Mouse (Mus musculus): ENCODE measurements around the gene Kat5. TPM values are rescaled to one million over a fixed set of nuclear protein-coding genes. Genes with fewer than 3 reads are reported as not detected.

The Kat5 gene
- total RNA-seq, 2 experiments from 2014 or later = 83.3 to 83.5 TPM

- no peak for DNase-seq (ENCODE audit: low spot score in 2 of 2)
Measured at GRCm38 (mm10) chr19:5575336-5575735, 34.7 kb downstream of the Kat5 start.

GRCm38 (mm10) chr19:5572331-5573125 is 37.5 kb downstream of the Kat5 start:
- DNase-seq (ENCODE audit: low spot score in 2 of 2) = peak in 1 of 2 experiments; percentile 12

- no peak for DNase-seq (ENCODE audit: low spot score in 2 of 2)
Measured at GRCm38 (mm10) chr19:5571831-5572230, 38.2 kb downstream of the Kat5 start.

DNA sequence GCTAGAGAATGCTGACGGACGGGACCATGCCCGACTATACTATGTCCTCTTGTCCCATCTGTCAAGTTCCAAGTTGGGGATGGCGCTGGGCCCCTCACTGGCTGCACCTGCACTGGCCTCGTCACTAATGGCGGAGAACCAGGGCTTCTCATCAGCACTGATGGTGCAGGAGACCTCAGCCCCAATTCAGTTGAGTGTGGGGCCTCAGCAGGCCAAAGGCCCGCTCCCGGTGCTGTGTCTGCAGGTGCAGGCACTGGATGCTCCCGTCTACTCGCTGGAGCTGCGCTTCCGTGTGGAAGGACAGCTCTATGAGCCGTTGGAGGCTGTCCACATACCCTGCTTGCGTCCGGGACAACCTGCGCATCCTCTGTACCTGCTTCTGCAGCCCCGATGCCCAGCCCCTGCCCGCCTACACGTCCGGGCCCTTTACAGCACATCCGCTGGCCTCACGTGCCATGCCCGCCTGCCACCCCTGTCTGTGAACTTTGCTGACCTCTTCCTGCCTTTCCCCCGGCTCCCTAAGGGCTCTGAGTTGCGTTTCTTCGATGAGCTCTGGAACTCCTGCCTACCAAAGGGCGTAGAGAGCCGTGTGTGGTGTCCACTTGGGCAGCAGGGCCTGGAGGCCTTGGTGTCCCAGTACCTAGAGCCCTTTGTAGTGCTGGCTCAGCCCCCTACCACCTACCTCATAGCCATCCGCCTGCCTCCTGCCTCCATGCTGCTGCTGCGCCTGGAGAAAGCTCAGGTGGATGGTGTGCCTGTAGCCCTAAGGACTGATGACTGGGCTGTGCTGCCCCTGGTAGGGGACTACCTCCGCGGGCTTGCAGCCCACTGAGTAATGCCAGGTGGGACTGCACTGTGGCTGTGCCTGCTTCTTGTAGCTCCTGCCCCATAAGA is 39.4 kb downstream of the Kat5 start:
- no peak for DNase-seq (ENCODE audit: low spot score in 2 of 2)

- DNase-seq (ENCODE audit: low spot score in 2 of 2) = no peak
Measured at GRCm38 (mm10) chr19:5569521-5569920, 40.5 kb downstream of the Kat5 start.

GRCm38 (mm10) chr19:5568470-5569140 is 41.4 kb downstream of the Kat5 start:
- DNase-seq (ENCODE audit: low spot score in 2 of 2) = peak; percentile 79 to 80

- peak; percentile 87 to 93 for DNase-seq (ENCODE audit: low spot score in 2 of 2)
Measured at GRCm38 (mm10) chr19:5567534-5568469, 42.2 kb downstream of the Kat5 start, which contains the start of gene Ap5b1. Gene Ap5b1, plus strand, starts transcription at chr19:5568025.

- DNase-seq (ENCODE audit: low spot score in 2 of 2) = no peak
Measured at GRCm38 (mm10) chr19:5567180-5567533, 42.9 kb downstream of the Kat5 start.

DNA sequence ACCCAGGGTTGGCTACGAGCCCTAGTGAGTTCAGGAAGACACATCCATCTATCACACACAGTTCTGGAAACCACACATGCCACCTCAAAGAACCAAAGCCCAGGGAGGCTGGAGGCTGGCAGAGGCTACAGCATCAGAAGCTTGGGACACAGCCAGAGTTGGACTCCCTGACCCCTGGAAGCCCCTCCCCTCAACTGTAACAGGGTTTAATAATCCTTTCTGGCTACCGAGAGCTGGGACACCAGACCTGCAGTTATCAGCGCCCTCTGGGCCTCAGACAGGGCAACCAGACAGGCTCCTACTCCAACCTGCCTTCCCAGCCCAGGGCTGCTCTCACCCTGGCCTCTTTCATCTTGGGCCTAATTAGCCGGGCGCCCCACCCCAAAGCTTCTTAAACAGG is 43.7 kb downstream of the Kat5 start:
- no peak for DNase-seq (ENCODE audit: low spot score in 2 of 2)

DNA sequence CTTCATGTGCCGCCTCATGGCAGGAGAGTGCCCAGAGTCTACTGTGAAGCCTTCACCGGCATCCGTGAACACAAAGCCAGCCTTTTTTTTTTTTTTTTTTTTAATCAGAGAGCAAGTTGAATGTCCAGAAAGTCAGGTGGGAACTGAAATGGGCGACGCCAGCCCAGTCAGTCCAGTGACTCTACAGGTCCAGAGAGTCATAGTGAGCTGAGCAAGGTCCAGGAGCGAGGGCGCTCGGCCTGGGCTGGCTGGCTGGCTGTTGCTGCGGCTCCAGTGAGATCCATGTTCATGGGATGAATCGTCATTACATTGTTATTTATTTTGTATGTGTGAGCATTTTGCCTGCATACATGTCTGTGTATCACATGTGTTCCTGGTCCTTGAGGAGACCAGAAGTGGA is 47.3 kb downstream of the Kat5 start:
- no peak for DNase-seq (ENCODE audit: low spot score in 2 of 2)

DNA sequence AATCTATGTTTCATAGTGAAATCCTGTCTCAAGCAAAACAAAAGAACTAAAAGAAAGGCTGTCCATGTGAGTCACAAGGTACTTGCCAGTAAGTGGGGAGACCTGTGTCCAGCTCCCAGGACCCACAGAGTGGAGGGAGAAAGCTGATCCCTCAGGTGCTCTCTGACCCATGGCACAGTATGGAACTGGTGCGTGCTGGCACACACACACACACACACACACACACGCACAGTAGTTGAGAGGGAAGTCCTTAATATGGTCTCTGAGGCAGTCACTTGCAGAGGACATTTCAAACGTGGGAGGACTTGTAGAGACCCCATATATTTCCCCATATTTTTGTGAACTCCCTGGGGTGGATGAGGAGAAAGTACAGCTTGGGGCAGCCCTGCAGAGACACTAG is 48.2 kb downstream of the Kat5 start:
- no peak for DNase-seq (ENCODE audit: low spot score in 2 of 2)

GRCm38 (mm10) chr19:5561252-5561790 is 48.7 kb downstream of the Kat5 start:
- no peak for DNase-seq (ENCODE audit: low spot score in 2 of 2)

- no peak for DNase-seq (ENCODE audit: low spot score in 2 of 2)
Measured at GRCm38 (mm10) chr19:5560457-5561041, 49.5 kb downstream of the Kat5 start, which contains the start of gene Ovol1. Gene Ovol1, minus strand, starts transcription at chr19:5560646.

- no peak for DNase-seq (ENCODE audit: low spot score in 2 of 2)
Measured at GRCm38 (mm10) chr19:5559631-5560456, 50.2 kb downstream of the Kat5 start.

GRCm38 (mm10) chr19:5559229-5559628 is 50.8 kb downstream of the Kat5 start:
- no peak for DNase-seq (ENCODE audit: low spot score in 2 of 2)

DNA sequence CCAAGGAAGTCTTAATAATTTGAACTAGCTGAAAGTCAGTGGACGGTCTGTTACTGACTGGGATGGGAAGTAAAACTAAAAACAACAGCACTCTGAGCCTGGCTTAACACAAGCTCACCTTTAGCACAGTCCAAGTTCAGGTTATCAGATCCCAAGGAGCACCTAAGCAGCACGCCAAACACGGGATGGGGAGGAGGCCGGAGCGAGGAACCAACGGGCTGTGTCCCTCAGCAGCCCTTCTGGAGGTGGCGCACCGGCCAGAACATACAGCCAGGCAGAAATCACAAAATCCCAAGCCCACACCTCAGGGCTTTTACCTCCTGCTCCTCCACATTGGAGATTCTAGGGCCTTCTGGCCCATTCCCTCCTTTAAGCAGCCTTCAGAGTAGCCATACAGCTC is 51.3 kb downstream of the Kat5 start:
- no peak for DNase-seq (ENCODE audit: low spot score in 2 of 2)

DNA sequence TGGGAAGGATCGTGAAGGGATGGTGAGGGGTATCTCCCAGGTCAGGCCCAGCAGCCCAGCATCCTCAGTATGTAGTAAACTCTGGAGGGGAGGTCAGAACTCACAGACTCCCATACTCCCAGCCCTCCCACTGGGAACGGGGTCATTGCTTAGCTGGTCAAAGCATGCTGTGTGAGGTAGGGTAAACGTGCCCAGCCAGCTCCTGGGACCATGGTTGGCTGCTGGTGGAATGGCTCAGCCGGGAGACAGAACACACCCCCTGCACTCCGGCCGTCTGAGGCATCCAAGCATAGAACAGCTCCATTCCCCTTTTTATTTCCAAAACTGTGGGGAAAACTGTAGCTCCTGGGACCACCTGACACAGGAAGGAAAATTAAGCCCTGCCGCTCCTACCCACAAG is 51.9 kb downstream of the Kat5 start:
- DNase-seq (ENCODE audit: low spot score in 2 of 2) = no peak

- DNase-seq (ENCODE audit: low spot score in 2 of 2) = no peak
Measured at GRCm38 (mm10) chr19:5554212-5554611, 55.8 kb downstream of the Kat5 start.

DNA sequence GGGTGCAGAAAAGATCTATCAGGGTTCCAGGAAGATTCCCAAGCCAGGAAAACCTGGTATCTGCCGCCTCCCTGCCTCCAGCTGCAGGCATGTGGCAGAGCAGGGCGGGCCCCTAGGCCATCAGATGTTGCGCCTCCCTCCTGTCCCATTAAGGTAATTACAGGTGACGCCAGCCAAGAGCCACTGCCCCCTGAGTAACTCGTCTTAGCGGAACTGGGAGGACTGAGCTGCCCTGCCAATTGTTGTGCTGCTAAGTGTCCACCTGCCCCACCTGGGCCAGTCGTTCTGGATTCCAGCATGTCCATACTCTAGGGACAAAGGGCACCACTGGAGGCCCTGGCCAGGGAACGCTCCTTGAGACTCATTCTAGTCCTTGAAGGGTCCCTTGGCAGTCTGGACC is 56.2 kb downstream of the Kat5 start:
- DNase-seq (ENCODE audit: low spot score in 2 of 2) = no peak
